Mouse (Mus musculus) small intestine, adult 2 months (tissue): ENCODE data around the gene Tut7.

ENCODE experiments used
- CTCF ChIP-seq: fragments of 200-500 bp; IDR thresholded peaks from 2 replicates; pipeline ENCODE4 v1.5.1; 2012; ENCODE audit warnings: low read depth, mild to moderate bottlenecking, control low read depth, inconsistent platforms, low read length, moderate library complexity, mixed read lengths; ENCODE audit not compliant: insufficient replicate concordance, insufficient read length; ENCODE audit errors: extremely low read depth
- POLR2A ChIP-seq: fragments of 200-500 bp; IDR thresholded peaks from 2 replicates; pipeline ENCODE4 v1.6.1; 2012; ENCODE audit warnings: low read depth, mild to moderate bottlenecking, control low read depth, inconsistent platforms, low read length, moderate library complexity

GRCm38 (mm10) chr13:59843976-59844375 lies 21.0 kb upstream of the Tut7 start:
- TF ChIP-seq CTCF, result no peak
- no peak for TF ChIP-seq POLR2A
